Mouse (Mus musculus) kidney, postnatal 4 days (tissue): Measurements from ENCODE around the gene Zfp385c.
"Not testable (repeated sequence)": the region's sequence is repeated elsewhere in the genome, so short reads cannot be mapped to it uniquely, and the experiment has no call there.

Experiments
- DNase-seq, 2 experiments: peaks; one replicate each; pipeline ENCODE4 v3.0.0; 2021; ENCODE audit warnings: mixed read lengths in 2 of 2

Zfp385c gene

GRCm38 (mm10) chr11:100623867-100624266 lies 68.4 kb downstream of the Zfp385c start:
- peak; percentile 73 to 79 for DNase-seq

GRCm38 (mm10) chr11:100622714-100623113 lies 69.5 kb downstream of the Zfp385c start:
- peak; percentile 97 for DNase-seq

GRCm38 (mm10) chr11:100619982-100620381 lies 72.3 kb downstream of the Zfp385c start, which contains the start of gene Dnajc7:
Dnajc7 (minus strand) TSS chr11:100620168.
- no peak for DNase-seq

- peak; percentile 96 to 98 for DNase-seq
Observed at GRCm38 (mm10) chr11:100619485-100619975, 72.7 kb downstream of the Zfp385c start.

GRCm38 (mm10) chr11:100618761-100619484 lies 73.3 kb downstream of the Zfp385c start, which contains the start of gene Nkiras2:
Nkiras2 (plus strand) TSS chr11:100619244.
- DNase-seq, result peak; percentile 81 to 89

GRCm38 (mm10) chr11:100617480-100617879 lies 74.8 kb downstream of the Zfp385c start:
- DNase-seq, result no peak

GRCm38 (mm10) chr11:100616836-100617235 lies 75.4 kb downstream of the Zfp385c start:
- not testable (repeated sequence) for DNase-seq

- no peak for DNase-seq
Observed at GRCm38 (mm10) chr11:100616332-100616731, 75.9 kb downstream of the Zfp385c start.

GRCm38 (mm10) chr11:100613241-100613640 lies 79.0 kb downstream of the Zfp385c start:
- no peak for DNase-seq

GRCm38 (mm10) chr11:100611627-100612026 lies 80.6 kb downstream of the Zfp385c start:
- no peak for DNase-seq

GRCm38 (mm10) chr11:100609997-100610680 lies 82.1 kb downstream of the Zfp385c start:
- DNase-seq, result peak in 1 of 2 experiments; percentile 15

- no peak for DNase-seq
Observed at GRCm38 (mm10) chr11:100609355-100609996, 82.8 kb downstream of the Zfp385c start.

- no peak for DNase-seq
Observed at GRCm38 (mm10) chr11:100608796-100609195, 83.5 kb downstream of the Zfp385c start.

- DNase-seq, result no peak
Observed at GRCm38 (mm10) chr11:100607121-100607520, 85.1 kb downstream of the Zfp385c start.

- DNase-seq, result no peak
Observed at GRCm38 (mm10) chr11:100605451-100605850, 86.8 kb downstream of the Zfp385c start.

GRCm38 (mm10) chr11:100604321-100605005 lies 87.8 kb downstream of the Zfp385c start:
- DNase-seq, result no peak

- DNase-seq, result no peak
Observed at GRCm38 (mm10) chr11:100603813-100604212, 88.4 kb downstream of the Zfp385c start.

- DNase-seq, result no peak
Observed at GRCm38 (mm10) chr11:100603155-100603554, 89.1 kb downstream of the Zfp385c start.

GRCm38 (mm10) chr11:100601372-100601771 lies 90.9 kb downstream of the Zfp385c start:
- DNase-seq, result no peak

GRCm38 (mm10) chr11:100598074-100598473 lies 94.2 kb downstream of the Zfp385c start:
- no peak for DNase-seq

- DNase-seq, result no peak
Observed at GRCm38 (mm10) chr11:100595533-100595932, 96.7 kb downstream of the Zfp385c start.

GRCm38 (mm10) chr11:100594608-100595007 lies 97.6 kb downstream of the Zfp385c start:
- DNase-seq, result no peak
